Mouse (Mus musculus) E14TG2a.4 (cell line): ENCODE results near the gene Fam166a.

Experiments used
- CTCF ChIP-seq: conservative IDR thresholded peaks from 2 replicates; pipeline ENCODE4 v1.5.1; 2014; ENCODE audit warnings: low read length
- NANOG ChIP-seq: IDR thresholded peaks from 2 replicates; pipeline ENCODE4 v1.6.1; 2014; ENCODE audit warnings: borderline replicate concordance, low read length, mixed read lengths

DNA sequence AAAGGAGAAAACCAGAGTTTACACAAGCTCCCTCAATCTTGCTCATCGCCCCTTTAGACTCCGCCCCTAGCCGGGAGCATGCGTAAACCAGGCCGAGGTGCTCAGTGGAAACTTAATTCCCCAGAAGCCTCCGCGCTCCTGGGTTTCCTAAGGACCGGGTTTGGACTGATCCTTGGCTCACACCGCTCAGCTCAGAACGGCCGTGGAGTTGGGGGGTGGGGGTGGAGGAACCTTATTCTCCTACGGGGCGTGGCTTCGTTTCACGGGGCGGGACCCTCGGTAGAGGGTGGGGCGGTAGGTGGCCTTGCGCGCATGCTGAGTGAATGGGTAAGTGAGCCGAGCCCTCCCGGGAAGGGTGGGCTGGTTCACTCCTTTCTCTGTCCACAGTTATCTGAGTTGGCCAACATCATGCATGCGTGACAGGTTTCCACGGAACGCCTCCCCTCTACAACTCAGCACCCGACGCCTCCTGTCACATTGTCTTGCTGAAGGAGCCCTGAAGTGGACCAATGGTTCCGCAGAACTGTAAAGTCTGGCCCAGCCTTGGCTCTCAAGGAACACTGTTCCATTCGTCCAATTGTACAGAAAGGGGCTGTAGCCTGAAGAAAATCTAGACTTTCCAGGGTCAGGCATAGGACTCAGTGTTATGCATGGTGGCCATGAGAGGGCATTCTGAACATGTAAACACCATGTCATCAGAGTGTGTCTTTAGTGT is 22.3 kb downstream of the Fam166a start:
- TF ChIP-seq CTCF (no peak), NANOG (no peak)
